In genomic region chr4:150470674-150471328, GRCm38 (mm10) we compare ENCODE assay signal across 24 mouse cellular contexts.
"Had no signal": no experiment of that assay in that cellular context is flagged by ENCODE, and none has a peak within 500 bp of the region (broad histone marks: within the 10 kb centered on the region; RNA-seq: fewer than 3 reads in every experiment).

No protein-coding gene starts in this region.

- H3K9me3 ChIP-seq: intestine, embryonic 15.5 days; kidney, embryonic 15.5 days; limb, embryonic 12.5 days; limb, embryonic 15.5 days; lung, embryonic 15.5 days; midbrain, embryonic 12.5 days; midbrain, embryonic 15.5 days; neural tube, embryonic 12.5 days; neural tube, embryonic 15.5 days; stomach, embryonic 15.5 days had no signal

- DNase-seq: kidney, adult 11 months; kidney, adult 8-10 months; kidney, postnatal 14 days; kidney, postnatal 4 days; left cerebral cortex, postnatal 4 days; lung, adult 18-20 months; lung, postnatal 10 days; lung, postnatal 36 days; right cerebral cortex, adult 18-20 months; right cerebral cortex, postnatal 14 days; right cerebral cortex, postnatal 4 days; thymus, adult 2 months; thymus, postnatal 14 days; thymus, postnatal 4 days had no signal

- H3K4me2 ChIP-seq: intestine, embryonic 15.5 days; kidney, embryonic 15.5 days; limb, embryonic 12.5 days; limb, embryonic 15.5 days; lung, embryonic 15.5 days; midbrain, embryonic 12.5 days; midbrain, embryonic 15.5 days; neural tube, embryonic 12.5 days; neural tube, embryonic 15.5 days; stomach, embryonic 15.5 days had no signal

- H3K4me1 ChIP-seq: limb, embryonic 12.5 days; limb, embryonic 15.5 days; stomach, embryonic 15.5 days had no signal

- H3K9ac ChIP-seq: intestine, embryonic 15.5 days; kidney, embryonic 15.5 days; limb, embryonic 12.5 days; limb, embryonic 15.5 days; lung, embryonic 15.5 days; midbrain, embryonic 12.5 days; midbrain, embryonic 15.5 days; neural tube, embryonic 12.5 days; neural tube, embryonic 15.5 days; stomach, embryonic 15.5 days had no signal

- H3K4me3 ChIP-seq: intestine, embryonic 15.5 days; kidney, embryonic 15.5 days; limb, embryonic 12.5 days; limb, embryonic 15.5 days; lung, embryonic 15.5 days; midbrain, embryonic 12.5 days; midbrain, embryonic 15.5 days; neural tube, embryonic 12.5 days; neural tube, embryonic 15.5 days; stomach, embryonic 15.5 days had no signal

- ATAC-seq: intestine, embryonic 15.5 days; midbrain, embryonic 15.5 days had no signal

- H3K27ac ChIP-seq: intestine, embryonic 15.5 days; kidney, embryonic 15.5 days; limb, embryonic 12.5 days; limb, embryonic 15.5 days; lung, embryonic 15.5 days; midbrain, embryonic 12.5 days; midbrain, embryonic 15.5 days; neural tube, embryonic 12.5 days; neural tube, embryonic 15.5 days; stomach, embryonic 15.5 days had no signal

- H3K27me3 ChIP-seq: intestine, embryonic 15.5 days; kidney, embryonic 15.5 days; limb, embryonic 12.5 days; limb, embryonic 15.5 days; lung, embryonic 15.5 days; midbrain, embryonic 15.5 days; neural tube, embryonic 12.5 days; neural tube, embryonic 15.5 days; stomach, embryonic 15.5 days had no signal
